Mouse (Mus musculus): ENCODE data around the gene Atf7.

DNA sequence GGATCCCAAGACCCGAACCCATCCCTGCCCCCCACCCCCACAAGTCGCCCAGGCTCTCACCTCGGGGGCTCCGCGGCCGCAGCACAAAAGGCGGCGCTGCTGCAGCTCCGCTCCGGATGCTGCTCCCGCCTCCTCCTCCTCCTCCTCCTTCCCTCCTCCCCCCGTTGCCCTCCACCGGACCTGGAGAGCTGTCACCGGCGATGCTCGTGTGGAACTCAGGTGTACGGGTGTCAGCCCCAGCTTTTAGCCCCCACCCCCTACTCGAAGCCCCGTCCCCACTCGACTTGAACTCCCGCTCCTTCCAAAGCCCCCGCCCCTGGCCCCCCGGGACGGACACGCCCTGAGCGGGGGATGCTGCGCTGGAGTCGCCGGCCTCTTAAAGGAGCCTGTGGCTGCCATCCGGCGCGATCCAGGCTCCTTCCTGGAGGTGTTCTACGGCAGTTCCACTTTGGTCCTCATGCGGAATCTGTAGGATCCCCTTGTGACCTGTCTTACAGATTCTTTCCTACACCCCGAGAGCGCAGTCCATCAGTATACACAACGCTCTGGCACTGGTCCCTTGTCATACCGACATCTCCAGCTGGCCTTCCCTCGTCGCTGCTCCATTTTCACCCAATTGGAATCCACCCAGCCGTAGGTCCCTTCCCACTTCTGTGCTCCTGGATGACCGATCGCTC, 108.4 kb downstream of the Atf7 start, which contains the start of gene Map3k12:
- no peak for TF ChIP-seq CTCF (IDR thresholded peaks at IDR 0.05; ENCODE audit: low read depth, low read length)
- no peak for TF ChIP-seq POLR2A (IDR thresholded peaks at IDR 0.05; ENCODE audit: extremely low read depth, insufficient read depth, low read length)

Data from liver, adult 2 months (tissue).